Mouse (Mus musculus): ENCODE measurements at regions not wholly inside any gene's neighbourhood (a gene's known extent, or its start where the extent isn't known, plus 50 kb on each side); places are given as distances from the start of the nearest gene placed in this dataset.

DNA sequence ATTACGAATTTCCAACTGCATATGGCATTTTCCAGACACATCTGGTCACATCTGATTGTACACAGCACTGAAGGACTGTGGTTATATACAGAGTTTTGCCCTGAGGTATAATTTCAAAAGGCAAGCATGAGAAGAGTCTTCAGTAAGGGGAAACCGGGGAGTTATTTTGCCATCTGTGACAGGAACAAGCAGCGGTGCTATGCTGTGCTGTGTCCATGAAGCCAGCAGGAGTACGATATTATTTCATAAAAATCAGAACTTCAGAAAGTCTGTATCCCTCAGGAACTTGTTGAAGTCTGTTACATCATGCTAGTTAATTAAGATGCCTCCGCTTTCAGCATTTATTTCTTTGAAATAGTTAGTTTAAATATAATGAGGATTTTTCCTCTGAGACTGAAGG is 163.7 kb downstream of the Calcrl start:
- TF ChIP-seq POLR2A (IDR thresholded peaks at IDR 0.05; ENCODE audit: extremely low read depth, insufficient read depth, low read length) (no peak), CTCF (IDR thresholded peaks at IDR 0.05; ENCODE audit: extremely low read depth, insufficient read depth, low read length) (no peak)
